Mouse (Mus musculus) spleen, postnatal 14 days (tissue): ENCODE measurements around the gene Otog.

ENCODE experiments used
- DNase-seq, 2 experiments: peaks; one replicate each; pipeline ENCODE4 v3.0.0; 2021 to 2022; ENCODE audit warnings: low spot score in 2 of 2

The Otog gene

DNA sequence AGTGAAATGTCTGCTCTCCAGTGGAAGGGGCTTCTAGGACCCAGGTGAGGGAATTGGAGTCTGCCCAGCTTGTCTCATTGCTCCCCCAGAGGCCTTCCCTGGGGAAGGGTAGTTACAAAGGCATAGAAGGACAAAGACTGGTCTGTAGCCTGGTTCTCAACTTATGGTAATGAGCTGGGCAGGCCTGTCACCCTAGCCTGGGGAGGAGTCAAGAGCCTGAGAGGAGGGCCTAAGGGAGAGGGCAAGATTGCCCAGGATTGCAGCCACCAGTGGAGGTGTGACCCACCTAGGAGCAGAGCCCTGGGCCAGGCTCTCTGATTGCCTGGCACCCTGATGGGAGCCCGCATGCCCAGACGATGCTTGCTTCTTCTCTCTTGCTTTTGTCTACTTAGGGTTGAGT, at the start of gene Otog:
Gene Otog (plus strand): TSS at position 292 of the 400 bp plus-strand sequence.
- DNase-seq: no peak

DNA sequence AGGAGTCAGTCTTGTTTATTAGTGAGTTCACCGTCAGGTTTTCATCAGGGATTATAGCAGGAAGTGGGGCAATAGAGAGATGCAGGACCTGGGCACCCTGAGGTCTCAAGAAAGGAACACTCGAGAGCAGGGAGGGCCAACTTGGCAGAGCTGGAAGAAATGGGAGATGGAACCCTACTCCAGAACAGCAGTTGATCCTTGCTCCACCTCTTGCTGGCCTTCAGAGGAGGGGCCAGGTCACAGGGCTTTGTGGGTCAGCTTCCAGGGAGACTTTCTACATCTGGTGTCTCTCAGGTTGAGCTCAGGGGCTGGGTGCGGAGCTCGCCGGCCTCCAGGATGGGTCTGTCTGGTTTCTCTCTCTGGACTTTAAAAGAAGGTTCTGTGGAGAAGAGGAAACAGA, 45.4 kb upstream of the Otog start:
- no peak for DNase-seq

DNA sequence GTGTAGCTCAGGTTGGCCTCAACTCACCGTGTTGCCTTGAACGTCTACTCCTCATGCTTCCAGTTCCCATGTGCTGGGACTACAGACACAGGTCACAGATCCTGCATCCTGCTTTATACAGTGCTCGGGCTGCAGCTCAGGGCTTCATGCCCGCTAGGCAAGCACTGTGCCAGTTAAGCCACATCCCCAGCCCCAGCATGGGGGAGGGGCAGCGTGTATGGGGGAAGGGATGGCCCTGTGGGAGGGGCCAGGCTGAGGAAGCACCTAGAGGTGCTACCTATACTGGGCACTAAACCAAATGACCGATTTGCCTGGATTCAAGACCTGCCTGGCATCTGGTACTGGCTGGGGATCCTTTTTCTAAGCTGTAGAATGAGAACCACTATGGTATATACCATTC, 40.8 kb upstream of the Otog start:
- no peak for DNase-seq

GRCm38 (mm10) chr7:46201649-46202048, 39.1 kb upstream of the Otog start:
- no peak for DNase-seq

GRCm38 (mm10) chr7:46204046-46204471, 36.7 kb upstream of the Otog start:
- peak in 1 of 2 experiments; percentile 40 for DNase-seq

DNA sequence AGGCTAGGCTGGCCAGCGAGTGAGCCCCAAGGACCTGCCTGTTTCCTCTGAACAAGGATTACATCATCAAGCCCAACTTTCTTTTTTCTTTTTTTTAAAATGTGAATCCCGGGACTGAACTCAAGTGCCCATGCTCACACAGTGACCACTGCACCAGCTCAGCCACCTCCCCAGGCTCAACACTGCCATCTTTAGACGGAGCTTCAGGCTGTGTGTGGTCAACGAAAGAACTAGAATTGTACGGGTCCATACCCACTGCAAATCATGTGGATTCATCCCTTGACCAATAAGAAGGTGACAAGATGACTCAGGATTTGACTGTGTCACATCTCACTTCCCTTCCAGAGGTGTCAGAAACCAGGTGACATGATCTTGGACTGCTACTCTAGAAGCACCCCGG, 36.0 kb upstream of the Otog start:
- no peak for DNase-seq

DNA sequence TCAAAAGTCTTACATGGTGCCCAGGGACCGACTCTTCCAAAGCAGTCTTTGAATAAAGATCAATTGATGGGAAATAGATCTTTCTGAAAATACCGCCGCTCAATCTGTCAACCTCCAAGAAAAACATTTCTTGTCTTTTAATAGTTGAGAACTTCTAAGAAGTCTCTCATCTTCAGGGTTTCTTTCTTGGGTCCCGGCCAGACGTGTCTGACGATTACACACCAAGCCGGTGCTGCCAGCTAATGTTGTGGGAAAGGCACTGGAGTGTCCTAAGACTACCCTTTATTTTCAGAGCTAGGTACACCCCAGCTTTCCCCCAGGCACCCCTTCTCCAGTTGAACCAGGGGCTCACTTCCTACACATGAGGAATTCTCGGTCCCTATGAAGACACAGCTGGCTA, 32.7 kb upstream of the Otog start:
- DNase-seq: no peak

DNA sequence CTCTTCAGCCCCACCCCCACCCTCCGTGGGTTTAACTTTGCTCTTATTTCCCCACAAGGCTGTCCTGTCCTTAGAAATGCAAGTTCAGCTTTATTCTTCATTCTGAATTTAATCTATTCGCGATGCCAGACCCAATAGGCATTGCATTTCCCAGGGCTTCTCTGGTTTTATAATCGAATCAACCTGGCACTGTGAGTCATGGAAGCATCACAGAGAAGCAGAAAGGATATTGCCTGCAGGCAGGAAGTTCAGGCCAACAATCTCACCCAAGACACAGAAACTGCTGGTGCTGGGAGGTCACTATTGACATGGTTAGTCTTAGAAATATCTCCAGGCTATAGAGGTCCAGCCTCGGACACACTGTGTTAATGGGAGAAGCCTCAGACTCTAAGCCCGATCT, 30.5 kb upstream of the Otog start:
- DNase-seq: no peak

DNA sequence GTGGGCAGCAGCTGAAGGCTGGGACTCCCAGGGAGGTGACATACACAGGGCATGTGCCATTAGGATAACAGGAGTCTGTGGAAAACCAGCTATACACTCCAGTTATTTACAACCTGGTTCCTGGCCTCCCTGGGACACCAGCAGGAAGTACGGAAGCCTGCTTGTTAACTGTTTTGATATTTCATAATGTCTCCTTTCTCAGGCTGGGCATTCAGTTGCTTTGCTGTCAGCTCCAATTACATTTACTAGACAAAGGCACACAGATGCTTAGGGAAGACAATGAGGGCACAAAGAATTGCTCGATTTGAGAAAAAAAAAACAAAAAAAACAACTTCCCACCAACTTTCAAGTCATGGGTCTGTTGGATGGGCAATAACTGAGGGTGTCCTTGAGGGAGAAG, 24.3 kb upstream of the Otog start:
- no peak for DNase-seq

- DNase-seq: no peak
Observed at GRCm38 (mm10) chr7:46218415-46218814, 22.4 kb upstream of the Otog start.

DNA sequence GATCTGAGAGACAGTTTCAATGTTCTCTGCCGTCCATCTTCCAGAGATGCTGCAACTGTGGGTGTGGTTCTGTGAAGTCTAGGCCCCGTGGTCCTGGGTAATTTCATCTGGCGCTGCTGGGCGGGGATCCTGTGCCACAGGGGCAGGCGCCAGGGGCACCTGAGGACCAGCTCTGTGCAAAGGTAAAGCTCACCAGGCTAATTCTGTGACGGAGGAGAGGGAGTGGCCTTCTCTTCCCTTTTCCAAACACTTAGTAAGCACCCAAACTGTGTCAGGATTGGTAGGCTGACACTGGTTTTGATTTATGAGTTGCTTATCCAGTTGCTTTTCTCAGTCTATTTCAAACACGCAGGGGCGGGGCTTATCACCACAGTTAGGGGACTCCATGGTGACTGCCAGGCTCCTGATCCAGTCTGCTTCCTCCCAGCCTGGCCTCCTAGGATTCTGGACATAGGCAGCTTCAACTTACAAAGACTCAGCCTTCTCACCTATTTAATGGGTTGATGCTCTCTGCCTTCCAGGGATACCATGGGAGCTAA, 20.1 kb upstream of the Otog start:
- no peak for DNase-seq

GRCm38 (mm10) chr7:46226253-46226652, 14.5 kb upstream of the Otog start:
- peak in 1 of 2 experiments; percentile 29 for DNase-seq

DNA sequence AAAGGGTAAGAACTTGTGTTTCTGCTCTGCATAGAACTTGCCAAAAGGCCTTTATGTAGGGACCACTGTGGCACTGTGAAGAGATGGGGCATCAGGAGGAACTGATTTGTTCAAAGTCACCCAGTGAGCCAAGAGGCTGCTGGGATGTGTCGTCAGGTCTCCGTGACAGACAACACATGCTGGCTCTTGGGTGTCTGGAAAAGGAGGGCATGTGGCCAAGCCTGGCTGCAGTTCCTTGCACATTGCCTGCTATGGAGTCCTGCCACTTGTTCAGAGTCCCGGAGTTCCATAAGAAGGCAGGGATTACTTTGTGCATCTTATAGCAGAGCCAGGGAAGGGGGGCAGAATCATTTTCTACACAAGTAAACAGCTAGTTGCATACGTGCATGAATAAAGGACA, 13.9 kb upstream of the Otog start:
- no peak for DNase-seq

DNA sequence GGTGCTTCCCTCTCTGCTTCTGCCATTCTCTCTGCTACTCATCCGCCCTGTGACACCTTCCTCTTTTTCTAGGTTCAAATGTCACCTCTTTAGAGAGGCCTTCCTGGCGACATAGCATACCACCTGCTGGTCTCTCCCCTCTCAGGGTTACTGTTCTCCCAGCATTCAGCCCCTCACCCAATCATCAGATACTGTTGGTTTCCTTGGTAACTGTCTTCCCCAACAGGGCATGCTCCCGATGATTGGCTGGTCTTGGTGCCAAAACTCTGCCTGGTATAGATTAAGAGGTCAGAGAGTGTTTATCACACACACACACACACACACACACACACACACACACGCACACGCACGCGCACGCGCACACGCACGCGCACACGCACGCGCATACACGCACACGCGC, 4.8 kb upstream of the Otog start:
- DNase-seq: no peak

DNA sequence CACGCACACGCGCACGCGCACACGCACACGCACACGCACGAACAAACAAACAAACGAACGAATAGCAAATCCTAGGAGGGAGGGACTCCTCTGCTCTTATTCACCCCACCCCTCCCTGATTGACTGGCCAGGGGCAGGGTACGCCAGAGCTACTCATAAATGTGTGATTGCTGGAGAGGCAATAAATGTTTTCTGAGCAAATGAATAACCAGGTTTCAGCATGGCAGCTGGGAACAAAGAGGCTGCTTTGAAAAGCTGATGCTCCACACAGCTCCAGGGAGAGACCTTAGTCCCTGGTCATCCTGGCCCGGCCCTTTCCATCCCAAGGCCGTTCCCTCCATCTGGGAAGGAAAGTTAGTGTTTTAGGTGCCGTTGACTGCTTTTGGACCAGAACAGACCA, 4.4 kb upstream of the Otog start:
- no peak for DNase-seq

GRCm38 (mm10) chr7:46237192-46237591, 3.6 kb upstream of the Otog start:
- DNase-seq: no peak

DNA sequence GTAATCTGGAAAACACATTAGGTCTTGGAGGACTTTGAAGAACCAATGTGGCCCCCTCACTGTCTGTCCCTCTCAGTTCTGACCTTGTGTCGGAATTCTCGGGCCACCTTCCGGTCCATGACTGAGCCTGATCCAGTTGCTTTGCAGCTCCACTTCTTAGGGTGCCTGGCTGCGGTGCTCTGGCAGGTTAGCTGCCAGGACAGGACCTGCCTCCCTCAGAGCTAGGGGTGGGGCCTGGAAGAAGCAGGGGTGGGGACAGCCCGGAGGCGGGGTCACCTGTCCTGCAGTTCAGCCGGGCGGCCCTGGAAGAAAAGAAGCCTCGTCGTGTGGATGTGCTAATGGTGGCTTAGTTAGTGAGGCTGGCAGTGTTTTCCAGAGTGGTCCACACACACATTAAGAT, 2.4 kb upstream of the Otog start, which contains the start of gene Ush1c:
Gene Ush1c (minus strand): TSS at position 158 of the 400 bp plus-strand sequence.
- no peak for DNase-seq

DNA sequence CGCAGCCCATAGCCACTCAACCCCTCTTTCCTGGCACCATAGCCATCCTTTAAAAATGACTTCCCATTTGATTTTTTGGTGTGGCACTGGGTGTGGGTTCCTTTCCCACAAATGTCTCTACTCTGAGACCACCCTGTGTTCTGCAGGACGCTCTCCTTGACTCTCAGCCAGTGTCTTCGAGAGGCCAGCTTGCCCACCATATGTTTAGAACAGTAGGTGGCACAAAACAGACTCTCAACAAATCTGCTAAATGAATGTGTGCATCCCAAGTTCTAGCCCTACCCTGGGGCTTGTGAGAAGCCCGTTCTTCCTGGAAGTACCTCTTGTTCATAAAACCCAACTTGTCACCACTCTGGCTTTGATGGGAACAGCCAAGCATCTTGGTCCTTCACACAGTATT, 696 bp upstream of the Otog start:
- DNase-seq: no peak

GRCm38 (mm10) chr7:46246876-46247275, 6.1 kb downstream of the Otog start:
- DNase-seq: no peak

GRCm38 (mm10) chr7:46247606-46248005, 6.8 kb downstream of the Otog start:
- DNase-seq: no peak

GRCm38 (mm10) chr7:46251841-46252240, 11.1 kb downstream of the Otog start:
- DNase-seq: no peak

DNA sequence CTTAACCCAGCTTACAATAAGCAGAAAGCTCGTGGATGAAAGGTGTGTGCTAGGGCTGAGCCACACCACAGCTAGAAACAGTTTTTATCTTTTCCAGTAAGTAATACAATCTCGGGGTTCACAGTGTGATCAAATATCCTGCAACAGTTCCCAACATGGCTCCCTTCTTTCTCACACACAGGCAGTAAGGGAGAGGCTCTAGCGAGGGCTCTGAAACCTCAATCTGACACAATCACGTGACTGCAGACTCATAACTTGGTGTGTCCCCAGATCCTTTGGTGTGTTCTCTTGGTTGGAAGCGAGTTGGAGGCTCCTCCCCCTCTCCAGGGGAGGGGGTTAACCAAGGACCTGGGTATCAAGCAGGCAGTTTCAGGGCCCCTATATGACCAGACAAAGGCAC, 35.4 kb downstream of the Otog start:
- DNase-seq: no peak

DNA sequence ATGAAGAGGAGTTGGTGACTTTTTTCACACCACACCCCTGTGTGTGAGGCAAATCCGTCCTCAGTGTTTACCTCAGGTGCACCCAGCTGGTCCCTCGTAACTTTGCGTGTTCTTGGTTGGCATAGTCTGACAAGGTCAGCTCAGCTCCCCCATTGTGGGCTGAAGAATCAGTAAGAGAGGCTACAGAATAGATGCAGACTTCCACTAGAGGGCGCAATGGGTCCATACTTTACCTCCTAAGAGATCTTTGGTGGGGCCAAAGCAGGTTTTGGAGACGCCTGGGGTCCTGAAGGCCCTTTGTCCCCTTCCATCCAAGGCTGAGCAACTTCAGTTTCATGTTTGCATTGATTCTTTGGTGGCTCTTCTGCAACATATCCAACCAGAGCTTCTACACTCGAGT, 39.2 kb downstream of the Otog start:
- DNase-seq: peak in 1 of 2 experiments; percentile 43

- no peak for DNase-seq
Observed at GRCm38 (mm10) chr7:46280896-46281295, 40.1 kb downstream of the Otog start.
